Mouse (Mus musculus) olfactory bulb, adult 2 months (tissue): Measurements from ENCODE around the gene Pycr2.

Experiments
- CTCF ChIP-seq: fragments of 200-500 bp; IDR thresholded peaks from 2 replicates; pipeline ENCODE4 v1.5.1; 2012; ENCODE audit warnings: low read depth, mild to moderate bottlenecking, low read length, moderate library complexity; ENCODE audit not compliant: insufficient read depth
- POLR2A ChIP-seq: fragments of 200-500 bp; IDR thresholded peaks from 2 replicates; pipeline ENCODE4 v1.6.1; 2012; ENCODE audit warnings: mild to moderate bottlenecking, low read depth, low read length, moderate library complexity; ENCODE audit not compliant: insufficient read depth

- TF ChIP-seq POLR2A, result no peak
- no peak for TF ChIP-seq CTCF
These were observed 20.6 kb downstream of the Pycr2 start for GRCm38 (mm10) chr1:180924737-180925136.
